Mouse (Mus musculus) adrenal gland, postnatal 4 days (tissue): ENCODE results near the gene Pex1. TPM values are rescaled to one million over a fixed set of nuclear protein-coding genes. Genes with fewer than 3 reads are reported as not detected.
"Not testable (repeated sequence)": the region's sequence is repeated elsewhere in the genome, so short reads cannot be mapped to it uniquely, and the experiment has no call there.

ENCODE experiments used
- DNase-seq, 2 experiments: peaks; one replicate each; pipeline ENCODE4 v3.0.0; 2021 to 2022; ENCODE audit warnings: low spot score in 2 of 2, mixed read lengths in 2 of 2
- long read RNA-seq, 2 experiments: library from polyadenylated mRNA; stranded (forward); transcript quantifications; one replicate each; pipeline ENCODE4 v2.0.0; 2021
- total RNA-seq, 2 experiments: library from RNA; stranded (reverse); gene quantifications; 2 replicates each; pipeline ENCODE4 v1.2.3; 2021

The Pex1 gene
- total RNA-seq = 10 to 100 TPM; 33.1 to 34.3 TPM
- long read RNA-seq, experiment 1, partial matches to known transcripts = 4 of 9 reads
- long read RNA-seq, experiment 1, other reads (novel, unspliced or antisense) = 5 of 9 reads
- long read RNA-seq, experiment 2, full-length matches to known transcripts = 2 of 11 reads
- long read RNA-seq, experiment 2, partial matches to known transcripts = 6 of 11 reads
- long read RNA-seq, experiment 2, other reads (novel, unspliced or antisense) = 3 of 11 reads

- DNase-seq = peak; percentile 83 to 91
Observed at GRCm38 (mm10) chr5:3595693-3596398, at the start of gene Pex1. Gene Pex1, plus strand, starts transcription at chr5:3596066.

- no peak for DNase-seq
Observed at GRCm38 (mm10) chr5:3546226-3546625, 49.6 kb upstream of the Pex1 start.

GRCm38 (mm10) chr5:3551481-3551880 is 44.4 kb upstream of the Pex1 start:
- DNase-seq = no peak

GRCm38 (mm10) chr5:3554198-3554597 is 41.7 kb upstream of the Pex1 start:
- no peak for DNase-seq

GRCm38 (mm10) chr5:3571266-3571665 is 24.6 kb upstream of the Pex1 start, which contains the start of gene 1700109H08Rik:
Gene 1700109H08Rik, plus strand, starts transcription at chr5:3571566.
- no peak for DNase-seq

GRCm38 (mm10) chr5:3574825-3575224 is 21.0 kb upstream of the Pex1 start:
- DNase-seq = no peak

GRCm38 (mm10) chr5:3577939-3578338 is 17.9 kb upstream of the Pex1 start:
- no peak for DNase-seq

GRCm38 (mm10) chr5:3579066-3579465 is 16.8 kb upstream of the Pex1 start:
- no peak for DNase-seq

GRCm38 (mm10) chr5:3596399-3596766 is 517 bp downstream of the Pex1 start, which contains the start of gene Rbm48:
Gene Rbm48, minus strand, starts transcription at chr5:3596585.
- peak; percentile 36 to 72 for DNase-seq

- no peak for DNase-seq
Observed at GRCm38 (mm10) chr5:3597171-3597570, 1.3 kb downstream of the Pex1 start.

- DNase-seq = no peak
Observed at GRCm38 (mm10) chr5:3598766-3599165, 2.9 kb downstream of the Pex1 start.

- DNase-seq = no peak
Observed at GRCm38 (mm10) chr5:3600298-3600697, 4.4 kb downstream of the Pex1 start.

GRCm38 (mm10) chr5:3600790-3601189 is 4.9 kb downstream of the Pex1 start:
- DNase-seq = no peak

- no peak for DNase-seq
Observed at GRCm38 (mm10) chr5:3607114-3607513, 11.2 kb downstream of the Pex1 start.

- DNase-seq = no peak
Observed at GRCm38 (mm10) chr5:3609241-3609640, 13.4 kb downstream of the Pex1 start.

- DNase-seq = not testable (repeated sequence)
Observed at GRCm38 (mm10) chr5:3611835-3612234, 16.0 kb downstream of the Pex1 start.

- DNase-seq = no peak
Observed at GRCm38 (mm10) chr5:3620486-3620885, 24.6 kb downstream of the Pex1 start.

- no peak for DNase-seq
Observed at GRCm38 (mm10) chr5:3630055-3630454, 34.2 kb downstream of the Pex1 start.

- DNase-seq = no peak
Observed at GRCm38 (mm10) chr5:3631512-3632271, 35.8 kb downstream of the Pex1 start.

- DNase-seq = no peak
Observed at GRCm38 (mm10) chr5:3632285-3632684, 36.4 kb downstream of the Pex1 start.

GRCm38 (mm10) chr5:3633315-3633714 is 37.4 kb downstream of the Pex1 start:
- DNase-seq = no peak

GRCm38 (mm10) chr5:3633951-3634350 is 38.1 kb downstream of the Pex1 start:
- DNase-seq = no peak
